Mouse (Mus musculus) limb, embryonic 12.5 days (tissue): ENCODE data around the gene Aak1. TPM values are rescaled to one million over a fixed set of nuclear protein-coding genes. Genes with fewer than 3 reads are reported as not detected.

ENCODE experiments used
- ATAC-seq: fragments of 200-750 bp; cut with Nextera tagmentation; 2 replicates; pipeline ENCODE4 v1.8.0; 2017; ENCODE audit warnings: low read depth, moderate TSS enrichment; ENCODE audit not compliant: insufficient number of reproducible peaks, insufficient read depth, low FRiP score, low TSS enrichment
- H3K27ac ChIP-seq: fragments of 300-500 bp; sonication (generic); 2 replicates; pipeline ENCODE4 v1.5.1; 2016; ENCODE audit warnings: mild to moderate bottlenecking, moderate library complexity
- H3K27me3 ChIP-seq: fragments of 300-500 bp; sonication (generic); 2 replicates; pipeline ENCODE4 v1.6.1; 2016; ENCODE audit warnings: mild to moderate bottlenecking, moderate library complexity
- H3K36me3 ChIP-seq: fragments of 300-500 bp; sonication (generic); 2 replicates; pipeline ENCODE4 v1.6.1; 2016; ENCODE audit warnings: mild to moderate bottlenecking, moderate library complexity
- H3K4me1 ChIP-seq: fragments of 300-500 bp; sonication (generic); replicated peaks from 2 replicates; pipeline ENCODE4 v1.6.1; 2016
- H3K4me2 ChIP-seq: fragments of 300-500 bp; sonication (generic); 2 replicates; pipeline ENCODE4 v1.6.1; 2016; ENCODE audit warnings: mild to moderate bottlenecking, moderate library complexity
- H3K4me3 ChIP-seq: fragments of 300-500 bp; sonication (generic); replicated peaks from 2 replicates; pipeline ENCODE4 v1.5.1; 2016; ENCODE audit warnings: mild to moderate bottlenecking
- H3K9ac ChIP-seq: fragments of 300-500 bp; sonication (generic); replicated peaks from 2 replicates; pipeline ENCODE4 v1.6.1; 2016; ENCODE audit warnings: mild to moderate bottlenecking, moderate library complexity
- H3K9me3 ChIP-seq: fragments of 300-500 bp; sonication (generic); 2 replicates; pipeline ENCODE4 v1.6.1; 2016; ENCODE audit warnings: mild to moderate bottlenecking, moderate library complexity
- WGBS: fragments of 180-500 bp; shearing (Covaris S2); methylation state at CpG from one replicate; pipeline ENCODE4 v1.1.7; 2016; 5-methylcytosine and 5-hydroxymethylcytosine counted together
- polyA plus RNA-seq: library from polyadenylated mRNA; unstranded; fragments of >200 nt; fragmentation: Nextera tagmentation; extraction: Ambion mirVana; gene quantifications from 2 replicates; pipeline ENCODE4 v1.2.1, GENCODE M21; 2016

The Aak1 gene
- 15.6 and 18.8 TPM in 2 replicates for polyA plus RNA-seq

DNA sequence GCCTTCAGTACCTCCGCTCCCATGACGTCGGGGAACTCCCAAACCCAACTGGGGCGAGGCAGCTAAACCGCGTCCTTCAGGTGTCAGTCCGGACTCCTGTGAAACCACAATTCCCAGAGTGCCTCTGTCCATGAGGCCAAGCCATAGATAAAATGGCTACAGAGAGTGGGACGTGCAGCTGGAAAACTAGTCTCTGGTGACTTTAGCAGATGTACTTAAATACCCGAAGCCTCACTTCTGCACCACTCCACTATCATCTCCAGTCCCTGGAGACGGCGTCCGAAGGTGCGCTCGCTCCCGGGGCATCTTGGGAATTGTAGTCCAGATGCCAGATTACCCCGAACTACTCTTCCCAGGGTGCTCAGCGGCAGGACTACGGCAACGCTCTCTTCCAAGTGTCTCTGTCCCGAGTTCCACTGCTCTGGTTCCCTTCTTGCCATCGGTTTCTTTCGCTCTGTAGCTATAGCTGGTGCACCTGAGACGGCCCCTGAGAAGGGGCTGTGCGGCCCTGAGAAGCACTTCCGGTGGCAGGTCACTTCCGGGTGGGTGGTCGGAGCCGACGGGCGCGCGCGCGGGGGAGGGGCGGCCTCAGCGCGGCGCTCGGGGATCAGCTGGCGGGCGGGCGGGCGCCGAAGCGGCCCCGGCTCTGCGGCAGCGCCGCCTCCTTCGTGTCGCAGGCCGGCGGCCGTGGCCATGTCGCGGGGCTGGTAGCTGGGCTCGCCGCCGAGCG lies at the start of gene Aak1:
TSS of gene Aak1 (plus strand) at position 603 of the 730 bp plus-strand sequence.
- WGBS = 1% methylated on average over 58 of the region's 60 CpGs
- H3K4me3 ChIP-seq = peak within 1 kb of the TSS; percentile 87
- no peaks in the 10 kb centered on the region for H3K27me3 ChIP-seq
- peaks cover 30% of the 10 kb centered on the region for H3K4me1 ChIP-seq
- peak within 1 kb of the TSS; percentile 87 for H3K4me2 ChIP-seq
- peaks cover 11% of the 10 kb centered on the region; the same call in 1 of the 2 replicates for H3K36me3 ChIP-seq
- ATAC-seq = peak; percentile 88
- H3K27ac ChIP-seq = peak within 1 kb of the TSS; percentile 96
- peak within 1 kb of the TSS; percentile 87 for H3K9ac ChIP-seq
- no peaks in the 10 kb centered on the region for H3K9me3 ChIP-seq

DNA sequence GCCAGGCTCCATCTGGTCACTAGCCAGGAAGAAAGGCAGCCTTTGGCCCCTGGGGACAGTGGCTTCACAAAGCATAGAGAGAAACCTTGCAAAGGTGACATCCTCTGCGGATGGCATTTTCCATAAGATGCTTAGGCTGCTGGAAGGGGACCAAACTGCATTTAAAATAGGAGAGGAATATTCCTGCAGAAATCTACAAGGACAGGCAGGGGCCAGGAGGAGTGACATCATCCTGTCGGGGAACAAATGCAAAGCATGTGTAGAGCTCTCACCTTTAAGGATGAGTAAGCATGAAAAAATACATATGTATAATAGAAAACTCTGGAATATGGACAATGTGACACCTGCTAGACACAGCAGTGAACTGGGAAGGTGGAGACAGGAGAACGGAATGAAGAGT lies 48.9 kb upstream of the Aak1 start:
- 88% methylated on average over 3 of the region's 3 CpGs for WGBS
- H3K4me2 ChIP-seq = no peak overlapping the region
- no peak overlapping the region for H3K4me3 ChIP-seq
- H3K27me3 ChIP-seq = peaks cover 19% of the 10 kb centered on the region
- no peaks in the 10 kb centered on the region for H3K36me3 ChIP-seq
- 0 out of 2 replicates have a peak, but pooled peaks cover 3% of the 10 kb centered on the region for H3K4me1 ChIP-seq
- no peak overlapping the region for H3K27ac ChIP-seq
- no peaks in the 10 kb centered on the region for H3K9me3 ChIP-seq
- no peak overlapping the region for H3K9ac ChIP-seq
- ATAC-seq = no peak

DNA sequence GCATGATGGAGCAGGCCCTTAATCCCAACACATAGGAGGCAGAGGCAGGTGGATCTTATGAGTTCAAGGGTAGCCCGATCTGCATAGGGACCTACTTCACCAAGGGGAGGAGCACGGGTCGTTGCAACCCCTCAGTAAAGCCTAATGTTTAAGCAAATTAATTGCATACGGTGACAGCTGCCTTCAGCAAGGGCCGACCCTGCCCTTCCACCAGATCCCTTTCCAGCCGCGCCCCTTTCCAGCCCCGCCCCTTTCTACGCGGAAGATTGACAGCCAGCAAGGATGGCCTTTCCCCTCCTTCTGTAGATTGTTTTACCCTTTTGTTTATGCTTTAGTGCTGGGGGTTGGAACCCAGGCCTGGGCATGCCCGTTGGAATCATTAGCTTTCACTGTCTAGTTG lies 47.9 kb upstream of the Aak1 start:
- no peaks in the 10 kb centered on the region for H3K36me3 ChIP-seq
- no peak overlapping the region for H3K27ac ChIP-seq
- ATAC-seq = no peak
- WGBS = 31% methylated on average over 11 of the region's 11 CpGs
- H3K9ac ChIP-seq = no peak overlapping the region
- no peaks in the 10 kb centered on the region for H3K9me3 ChIP-seq
- H3K27me3 ChIP-seq = peaks cover 12% of the 10 kb centered on the region; the same call in 1 of the 2 replicates
- H3K4me3 ChIP-seq = no peak overlapping the region
- H3K4me2 ChIP-seq = no peak overlapping the region
- H3K4me1 ChIP-seq = 0 out of 2 replicates have a peak, but pooled peaks cover 3% of the 10 kb centered on the region

- no peaks in the 10 kb centered on the region for H3K36me3 ChIP-seq
- WGBS = 55% methylated on average over 3 of the region's 3 CpGs
- no peak for ATAC-seq
- 0 out of 2 replicates have a peak, but pooled peaks cover 3% of the 10 kb centered on the region for H3K4me1 ChIP-seq
- H3K27ac ChIP-seq = no peak overlapping the region
- H3K4me3 ChIP-seq = no peak overlapping the region
- H3K27me3 ChIP-seq = peaks cover 6% of the 10 kb centered on the region
- H3K4me2 ChIP-seq = no peak overlapping the region
- H3K9me3 ChIP-seq = no peaks in the 10 kb centered on the region
- H3K9ac ChIP-seq = no peak overlapping the region
These were observed 44.7 kb upstream of the Aak1 start for GRCm38 (mm10) chr6:86804646-86805045.

- Histone ChIP-seq H3K27me3 (peaks cover 6% of the 10 kb centered on the region), H3K9ac (no peak overlapping the region), H3K4me1 (0 out of 2 replicates have a peak, but pooled peaks cover 3% of the 10 kb centered on the region), H3K4me2 (no peak overlapping the region), H3K36me3 (no peaks in the 10 kb centered on the region), H3K27ac (no peak overlapping the region), H3K4me3 (no peak overlapping the region), H3K9me3 (no peaks in the 10 kb centered on the region)
- WGBS = 3% methylated on average over 5 of the region's 5 CpGs
- ATAC-seq = peak; percentile 43; the same call in 1 of the 2 replicates
These were observed 42.7 kb upstream of the Aak1 start for GRCm38 (mm10) chr6:86806455-86807086.

GRCm38 (mm10) chr6:86812919-86813318 lies 36.4 kb upstream of the Aak1 start:
- Histone ChIP-seq H3K9me3 (no peaks in the 10 kb centered on the region), H3K9ac (no peak overlapping the region), H3K4me1 (peaks cover 16% of the 10 kb centered on the region), H3K27ac (no peak overlapping the region), H3K36me3 (no peaks in the 10 kb centered on the region), H3K4me3 (no peak overlapping the region), H3K4me2 (no peak overlapping the region), H3K27me3 (peaks cover 4% of the 10 kb centered on the region)
- ATAC-seq = no peak
- 55% methylated on average over 4 of the region's 4 CpGs for WGBS

GRCm38 (mm10) chr6:86813341-86813740 lies 36.0 kb upstream of the Aak1 start:
- Histone ChIP-seq H3K36me3 (no peaks in the 10 kb centered on the region), H3K27me3 (peaks cover 2% of the 10 kb centered on the region), H3K4me1 (peaks cover 16% of the 10 kb centered on the region), H3K4me2 (no peak overlapping the region), H3K4me3 (no peak overlapping the region), H3K9me3 (no peaks in the 10 kb centered on the region), H3K9ac (no peak overlapping the region), H3K27ac (no peak overlapping the region)
- WGBS = 13% methylated on average over 3 of the region's 3 CpGs
- ATAC-seq = no peak

GRCm38 (mm10) chr6:86814926-86815325 lies 34.4 kb upstream of the Aak1 start:
- peak overlapping the region; percentile 43 for H3K4me2 ChIP-seq
- peak overlapping the region; percentile 71 for H3K27ac ChIP-seq
- no peaks in the 10 kb centered on the region for H3K9me3 ChIP-seq
- peaks cover 2% of the 10 kb centered on the region; the same call in 1 of the 2 replicates for H3K27me3 ChIP-seq
- ATAC-seq = no peak
- no peaks in the 10 kb centered on the region for H3K36me3 ChIP-seq
- peaks cover 16% of the 10 kb centered on the region for H3K4me1 ChIP-seq
- 0 out of 2 replicates have a peak overlapping the region, but pooled peaks have one; percentile 14 for H3K9ac ChIP-seq
- WGBS = 41% methylated on average over 3 of the region's 3 CpGs
- H3K4me3 ChIP-seq = peak overlapping the region; percentile 6; the same call in 1 of the 2 replicates

- peak overlapping the region; percentile 6; the same call in 1 of the 2 replicates for H3K4me3 ChIP-seq
- H3K4me2 ChIP-seq = peak overlapping the region; percentile 43
- WGBS = 4% methylated on average over 6 of the region's 7 CpGs
- H3K9me3 ChIP-seq = no peaks in the 10 kb centered on the region
- 0 out of 2 replicates have a peak overlapping the region, but pooled peaks have one; percentile 14 for H3K9ac ChIP-seq
- peak overlapping the region; percentile 71 for H3K27ac ChIP-seq
- peaks cover 2% of the 10 kb centered on the region; the same call in 1 of the 2 replicates for H3K27me3 ChIP-seq
- peak; percentile 66; the same call in 1 of the 2 replicates for ATAC-seq
- peaks cover 16% of the 10 kb centered on the region for H3K4me1 ChIP-seq
- H3K36me3 ChIP-seq = no peaks in the 10 kb centered on the region
These were observed 33.9 kb upstream of the Aak1 start for GRCm38 (mm10) chr6:86815436-86815835.

DNA sequence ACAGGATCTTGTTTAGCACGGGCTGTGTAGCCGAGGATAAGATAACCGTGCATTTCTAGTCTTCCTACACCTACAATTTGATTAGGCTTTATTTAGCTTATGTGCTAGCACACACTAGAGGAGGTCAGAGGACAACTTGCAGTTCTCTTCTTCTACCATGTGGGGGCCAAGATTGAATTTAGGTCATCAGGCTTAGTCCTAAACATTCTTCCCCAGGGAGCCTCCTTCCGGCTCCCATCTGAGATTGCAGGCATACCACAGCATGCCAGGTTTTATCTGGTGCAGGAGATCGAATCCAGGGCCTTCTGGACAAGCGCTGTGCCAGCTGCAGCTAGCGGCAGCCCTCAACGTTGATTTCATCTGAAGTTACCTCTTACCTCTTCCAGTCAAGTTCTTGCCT lies 32.7 kb upstream of the Aak1 start:
- peaks cover 16% of the 10 kb centered on the region for H3K4me1 ChIP-seq
- H3K36me3 ChIP-seq = no peaks in the 10 kb centered on the region
- no peak overlapping the region for H3K9ac ChIP-seq
- no peak overlapping the region for H3K27ac ChIP-seq
- no peak overlapping the region for H3K4me3 ChIP-seq
- WGBS = 21% methylated on average over 8 of the region's 8 CpGs
- H3K4me2 ChIP-seq = no peak overlapping the region
- H3K27me3 ChIP-seq = peaks cover 2% of the 10 kb centered on the region; the same call in 1 of the 2 replicates
- ATAC-seq = no peak
- H3K9me3 ChIP-seq = no peaks in the 10 kb centered on the region

DNA sequence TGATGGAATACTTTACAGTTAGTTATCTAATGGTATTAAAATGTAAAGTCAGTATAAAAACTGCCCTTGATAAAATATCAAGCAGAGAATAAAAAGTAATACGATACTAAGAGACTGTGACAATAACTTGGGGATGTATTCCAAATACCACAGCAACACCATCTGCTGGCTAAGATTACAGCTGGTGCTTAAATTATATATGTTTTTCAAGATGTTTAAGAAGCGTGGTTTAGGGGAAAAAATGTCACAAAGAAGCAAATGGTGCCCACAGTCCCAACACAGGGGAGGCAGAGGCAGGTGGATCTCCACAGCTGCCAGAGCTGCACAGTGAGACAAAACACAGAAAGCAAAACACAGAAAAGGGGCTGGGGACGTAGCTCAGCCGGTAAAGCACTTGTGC lies 30.4 kb upstream of the Aak1 start:
- Histone ChIP-seq H3K36me3 (no peaks in the 10 kb centered on the region), H3K4me2 (no peak overlapping the region), H3K4me3 (no peak overlapping the region), H3K9me3 (no peaks in the 10 kb centered on the region), H3K9ac (no peak overlapping the region), H3K27me3 (peaks cover 17% of the 10 kb centered on the region), H3K27ac (no peak overlapping the region), H3K4me1 (peaks cover 24% of the 10 kb centered on the region)
- WGBS = 78% methylated on average over 4 of the region's 4 CpGs
- no peak for ATAC-seq
